ENCODE assay signal across 8 mouse cellular contexts in genomic region chr3:123103151-123103860, GRCm38 (mm10).
DNase-seq lines count a peak whose midpoint lies in the region; ATAC-seq and TF ChIP-seq lines count a peak whose summit lies in the region.

No protein-coding gene starts in this region.

- no peaks in the 10 kb centered on the region for H3K27me3 ChIP-seq in kidney, adult 2 months (replicated peaks; ENCODE audit: control insufficient read depth, insufficient read depth, low read length)
- H3K27me3 ChIP-seq in midbrain, embryonic 16.5 days (ENCODE audit: control insufficient read depth, insufficient read depth, low read depth, low read length) = no peaks in the 10 kb centered on the region
- no peaks in the 10 kb centered on the region for H3K27me3 ChIP-seq in stomach, embryonic 14.5 days (ENCODE audit: control insufficient read depth, insufficient read depth, low read length)

- no peaks in the 10 kb centered on the region for H3K36me3 ChIP-seq in kidney, adult 2 months (ENCODE audit: control insufficient read depth, insufficient read depth, low read length)
- H3K36me3 ChIP-seq in midbrain, embryonic 16.5 days (ENCODE audit: control insufficient read depth, insufficient read depth, low read length) = no peaks in the 10 kb centered on the region
- H3K36me3 ChIP-seq in stomach, embryonic 14.5 days (ENCODE audit: control insufficient read depth, insufficient read depth, low read length) = no peaks in the 10 kb centered on the region; the same call in 1 of the 2 replicates

- H3K9me3 ChIP-seq in midbrain, embryonic 16.5 days (replicated peaks; ENCODE audit: control insufficient read depth, low read length, poor library complexity, severe bottlenecking) = no peaks in the 10 kb centered on the region
- H3K9me3 ChIP-seq in stomach, embryonic 14.5 days (ENCODE audit: control insufficient read depth, low read depth, low read length) = no peaks in the 10 kb centered on the region

- 21% methylated on average over 13 of the region's 13 CpGs for WGBS in kidney, adult 2 months
- WGBS in midbrain, embryonic 16.5 days = 28% methylated on average over 12 of the region's 13 CpGs
- 24% methylated on average over 12 of the region's 13 CpGs for WGBS in stomach, embryonic 14.5 days

- H3K27ac ChIP-seq in kidney, adult 2 months (ENCODE audit: insufficient read depth, low read depth, low read length) = no peak overlapping the region
- no peak overlapping the region for H3K27ac ChIP-seq in midbrain, embryonic 16.5 days (ENCODE audit: low read length)
- no peak overlapping the region for H3K27ac ChIP-seq in stomach, embryonic 14.5 days (ENCODE audit: low read length)

- TF ChIP-seq CTCF in kidney, adult 2 months (conservative IDR thresholded peaks at IDR 0.05; ENCODE audit: insufficient read depth, insufficient read length, low read depth, low read length) = peak; percentile 94

- no peak for TF ChIP-seq POLR2A in kidney, adult 2 months (IDR thresholded peaks at IDR 0.05; ENCODE audit: low read depth, low read length)

- H3K4me2 ChIP-seq in midbrain, embryonic 16.5 days (ENCODE audit: low read length) = no peak overlapping the region
- H3K4me2 ChIP-seq in stomach, embryonic 14.5 days (replicated peaks; ENCODE audit: low read depth, low read length) = no peak overlapping the region

- no peak overlapping the region for H3K4me3 ChIP-seq in kidney, adult 2 months (ENCODE audit: insufficient read depth, low read depth, low read length)
- H3K4me3 ChIP-seq in midbrain, embryonic 16.5 days (ENCODE audit: low read depth, low read length) = no peak overlapping the region
- no peak overlapping the region for H3K4me3 ChIP-seq in stomach, embryonic 14.5 days (ENCODE audit: low read depth, low read length)

- H3K4me1 ChIP-seq in kidney, adult 2 months (ENCODE audit: control insufficient read depth, insufficient read depth, low read length) = no peaks in the 10 kb centered on the region
- no peaks in the 10 kb centered on the region for H3K4me1 ChIP-seq in midbrain, embryonic 16.5 days (ENCODE audit: control insufficient read depth, insufficient read depth, low read length)
- H3K4me1 ChIP-seq in stomach, embryonic 14.5 days (ENCODE audit: control insufficient read depth, insufficient read depth, low read length) = peaks cover 8% of the 10 kb centered on the region

- peak; percentile 63 for DNase-seq in A20 (ENCODE audit: low read depth, low spot score)
- peak; percentile 74 for DNase-seq in adrenal gland, adult 2 months
- peak; percentile 92 for DNase-seq in embryo, embryonic 10.5 days (ENCODE audit: low spot score)
- peak; percentile 74 to 80 for DNase-seq in heart, adult 18-20 months
- peak; percentile 77 for DNase-seq in kidney, adult 2 months
- DNase-seq in left cerebral cortex, postnatal 4 days = peak; percentile 75

- ATAC-seq in midbrain, embryonic 16.5 days = peak; percentile 84
- ATAC-seq in stomach, embryonic 14.5 days (ENCODE audit: insufficient number of reproducible peaks, insufficient read depth, low FRiP score, low read depth) = peak; percentile 66

- intact Hi-C loops in left cerebral cortex, postnatal 4 days (cut with DNase I) = loop anchor here (5.0 to 10.0 kb wide), 2 partner anchors 119 to 166 kb away; partner anchors contain the start of gene Usp53

- no peak overlapping the region for H3K9ac ChIP-seq in midbrain, embryonic 16.5 days (ENCODE audit: low read depth, low read length)
- H3K9ac ChIP-seq in stomach, embryonic 14.5 days (replicated peaks; ENCODE audit: low read depth, low read length) = no peak overlapping the region
